Mouse (Mus musculus) liver, adult 2 months (tissue): ENCODE measurements around the gene C1s1.
"Not testable (repeated sequence)": the region's sequence is repeated elsewhere in the genome, so short reads cannot be mapped to it uniquely, and the experiment has no call there.

Source experiments
- CTCF ChIP-seq: fragments of 200-500 bp; IDR thresholded peaks from 2 replicates; pipeline ENCODE4 v1.5.1; 2011; ENCODE audit warnings: low read depth, low read length, control low read depth
- POLR2A ChIP-seq: fragments of 200-500 bp; IDR thresholded peaks from 2 replicates; pipeline ENCODE4 v1.6.1; 2011; ENCODE audit warnings: low read length, control low read depth; ENCODE audit not compliant: insufficient read depth; ENCODE audit errors: extremely low read depth

- not testable (repeated sequence) for TF ChIP-seq POLR2A, CTCF
Measured at GRCm38 (mm10) chr6:124522082-124522481, 20.1 kb downstream of the C1s1 start.
